10 mouse cellular contexts compared by ENCODE assay signal in the genomic region with DNA sequence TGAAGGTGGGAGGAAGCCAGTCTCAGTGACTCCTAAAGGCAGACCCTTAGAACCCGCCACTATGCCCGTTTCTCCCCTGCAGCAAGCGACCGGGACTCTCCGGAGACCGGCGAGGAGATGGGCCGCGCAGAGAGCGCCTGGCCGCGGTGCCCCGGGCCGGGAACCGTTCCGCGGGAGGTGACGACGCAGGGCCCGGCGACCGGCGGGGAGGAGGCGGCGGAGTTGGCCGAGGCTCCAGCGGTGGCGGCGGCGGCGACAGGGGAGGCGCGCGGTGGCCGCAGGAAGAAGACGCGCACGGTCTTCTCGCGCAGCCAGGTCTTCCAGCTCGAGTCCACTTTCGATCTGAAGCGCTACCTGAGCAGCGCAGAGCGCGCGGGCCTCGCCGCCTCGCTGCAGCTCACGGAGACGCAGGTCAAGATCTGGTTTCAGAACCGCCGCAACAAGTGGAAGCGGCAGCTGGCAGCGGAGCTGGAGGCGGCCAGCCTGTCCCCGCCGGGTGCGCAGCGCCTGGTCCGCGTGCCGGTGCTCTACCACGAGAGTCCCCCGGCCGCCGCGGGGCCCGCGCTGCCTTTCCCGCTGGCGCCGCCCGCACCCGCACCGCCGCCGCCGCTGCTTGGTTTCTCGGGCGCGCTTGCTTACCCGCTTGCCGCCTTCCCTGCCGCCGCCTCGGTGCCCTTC. TPM values are rescaled to one million over a fixed set of nuclear protein-coding genes. Genes with fewer than 3 reads are reported as not detected.
A peak's percentile ranks its signal among the peaks of the same experiment; 100 is the strongest.
DNase-seq lines count a peak whose midpoint lies in the region; ATAC-seq lines count a peak whose summit lies in the region.
"Had no signal": no experiment of that assay in that cellular context is flagged by ENCODE, and none has a peak within 500 bp of the region (broad histone marks: within the 10 kb centered on the region; RNA-seq: fewer than 3 reads in every experiment).

No protein-coding gene starts in this region.

- peaks cover 5% of the 10 kb centered on the region; the same call in 1 of the 2 replicates for H3K4me1 ChIP-seq in kidney, embryonic 14.5 days (ENCODE audit: control insufficient read depth, insufficient read depth, low read length)
- H3K4me1 ChIP-seq in hindbrain, embryonic 16.5 days (ENCODE audit: control insufficient read depth, insufficient read depth, low read depth, low read length), result peaks cover 18% of the 10 kb centered on the region

- peaks cover 96% of the 10 kb centered on the region for H3K27me3 ChIP-seq in kidney, embryonic 14.5 days (ENCODE audit: control insufficient read depth, insufficient read depth, low read length)
- H3K27me3 ChIP-seq in hindbrain, embryonic 16.5 days (replicated peaks; ENCODE audit: control insufficient read depth, insufficient read depth, low read length), result peaks cover 92% of the 10 kb centered on the region

- no peaks in the 10 kb centered on the region for H3K36me3 ChIP-seq in kidney, embryonic 14.5 days (ENCODE audit: control insufficient read depth, insufficient read depth, low read length)
- no peaks in the 10 kb centered on the region for H3K36me3 ChIP-seq in hindbrain, embryonic 16.5 days (ENCODE audit: control insufficient read depth, insufficient read depth, low read length)

- under 1% methylated on average over 60 of the region's 88 CpGs for WGBS in kidney, embryonic 14.5 days
- WGBS in hindbrain, embryonic 16.5 days, result under 1% methylated on average over 77 of the region's 88 CpGs

- no peak for ATAC-seq in kidney, embryonic 14.5 days (ENCODE audit: low FRiP score, low TSS enrichment)
- no peak for ATAC-seq in hindbrain, embryonic 16.5 days

- H3K4me2 ChIP-seq in kidney, embryonic 14.5 days (replicated peaks; ENCODE audit: low read depth, low read length), result peak overlapping the region; percentile 47
- H3K4me2 ChIP-seq in hindbrain, embryonic 16.5 days (ENCODE audit: low read length), result peak overlapping the region; percentile 47

- no peaks in the 10 kb centered on the region for H3K9me3 ChIP-seq in kidney, embryonic 14.5 days (ENCODE audit: control insufficient read depth, low read length)
- no peaks in the 10 kb centered on the region; the same call in 1 of the 2 replicates for H3K9me3 ChIP-seq in hindbrain, embryonic 16.5 days (ENCODE audit: control insufficient read depth, low read length)

- H3K4me3 ChIP-seq in kidney, embryonic 14.5 days (ENCODE audit: low read length), result peak overlapping the region; percentile 35
- H3K4me3 ChIP-seq in hindbrain, embryonic 16.5 days (ENCODE audit: low read length), result peak overlapping the region; percentile 28

- no peak overlapping the region for H3K9ac ChIP-seq in kidney, embryonic 14.5 days (ENCODE audit: low read depth, low read length)
- no peak overlapping the region for H3K9ac ChIP-seq in hindbrain, embryonic 16.5 days (ENCODE audit: low read depth, low read length)

- no peak for DNase-seq in kidney, adult 9 months
- DNase-seq in embryo, embryonic 11 days, result peak; percentile 60
- peak; percentile 76 for DNase-seq in neural tube, embryonic 10.5 days (ENCODE audit: extremely low spot score, low spot score)
- DNase-seq in yolk sac, embryonic 10.5 days (ENCODE audit: low spot score), result no peak
- no peak for DNase-seq in layer of hippocampus, adult 18-20 months (ENCODE audit: low spot score in 2 of 2)
- DNase-seq in layer of hippocampus, adult 9-11 months, result no peak

- no peak overlapping the region for H3K27ac ChIP-seq in kidney, embryonic 14.5 days (ENCODE audit: low read depth, low read length)
- H3K27ac ChIP-seq in hindbrain, embryonic 16.5 days (ENCODE audit: low read depth, low read length), result no peak overlapping the region

RNA-seq across cellular contexts. Expression of gene Hmx1, which starts 2.9 kb away (rescaled TPM):
- polyA plus RNA-seq in kidney, embryonic 14.5 days (2014; fragmentation: Nextera tagmentation; extraction: Ambion mirVana), result not detected in 2 replicates
- polyA plus RNA-seq in hindbrain, embryonic 16.5 days (2015; fragmentation: Nextera tagmentation; extraction: Ambion mirVana), result 0.10 TPM in 1 of 2 replicates, not detected in the other
- total RNA-seq in layer of hippocampus, adult 18-20 months (2021), result not detected
- total RNA-seq: hematopoietic stem cell, adult 5-6 weeks had no signal
- polyA plus RNA-seq: spleen, adult 2 months had no signal

Comparison
In these comparisons a context has a peak if more than half of its experiments do, and no peak if none do; other contexts are left out.
1. DNase-seq: peak in embryo, embryonic 11 days (single experiment) and neural tube, embryonic 10.5 days (single experiment); none in kidney, adult 9 months (single experiment), yolk sac, embryonic 10.5 days (single experiment), layer of hippocampus, adult 18-20 months (0 of 2) and layer of hippocampus, adult 9-11 months (single experiment).